Comparison of ENCODE assay signal across 8 mouse cellular contexts in genomic region chr2:76070432-76071306, GRCm38 (mm10).
DNase-seq lines count a peak whose midpoint lies in the region; ATAC-seq and TF ChIP-seq lines count a peak whose summit lies in the region.

No protein-coding gene starts in this region.

- peak; percentile 95 for ATAC-seq in forebrain, embryonic 15.5 days (replicated peaks)
- peak; percentile 91 for ATAC-seq in neural tube, embryonic 15.5 days (ENCODE audit: low FRiP score)

- H3K79me2 ChIP-seq in MEL (ENCODE audit: control insufficient read depth, insufficient read depth, low read length, poor library complexity): no peaks in the 10 kb centered on the region

- H3K4me3 ChIP-seq in MEL (ENCODE audit: control insufficient read depth in 1 of 2, insufficient read depth in 1 of 2, low read depth in 2 of 2, low read length in 2 of 2): peak overlapping the region in 1 of 2 experiments; percentile 23; a peak in 2 of 4 replicates
- peak overlapping the region; percentile 47 for H3K4me3 ChIP-seq in forebrain, embryonic 15.5 days
- peak overlapping the region; percentile 44 for H3K4me3 ChIP-seq in lung, adult 2 months (replicated peaks; ENCODE audit: extremely low read depth, low read depth, low read length)
- H3K4me3 ChIP-seq in neural tube, embryonic 15.5 days (replicated peaks): peak overlapping the region; percentile 32

- no peaks in the 10 kb centered on the region for H3K9me3 ChIP-seq in MEL (replicated peaks; ENCODE audit: insufficient read depth, low read length)
- no peaks in the 10 kb centered on the region for H3K9me3 ChIP-seq in forebrain, embryonic 15.5 days
- no peaks in the 10 kb centered on the region for H3K9me3 ChIP-seq in neural tube, embryonic 15.5 days (replicated peaks)

- H3K9ac ChIP-seq in MEL (ENCODE audit: control insufficient read depth, low read depth, low read length, poor library complexity, severe bottlenecking): no peak overlapping the region
- peak overlapping the region; percentile 45 for H3K9ac ChIP-seq in forebrain, embryonic 15.5 days (replicated peaks)
- H3K9ac ChIP-seq in neural tube, embryonic 15.5 days (replicated peaks): peak overlapping the region; percentile 5; the same call in 1 of the 2 replicates

- peak; percentile 28 for TF ChIP-seq RAD21 in MEL (IDR thresholded peaks at IDR 0.05; ENCODE audit: low read depth, low read length)

- TF ChIP-seq POLR2A in MEL (IDR thresholded peaks at IDR 0.05; ENCODE audit: control insufficient read depth in 1 of 2, insufficient read depth in 1 of 2, low read depth in 1 of 2, low read length in 2 of 2, poor library complexity in 1 of 2): no peak
- peak; percentile 76; the same call in 1 of the 2 replicates for TF ChIP-seq POLR2A in lung, adult 2 months (IDR thresholded peaks at IDR 0.05; ENCODE audit: borderline replicate concordance, extremely low read depth, low read depth, low read length)

- no peak for TF ChIP-seq EP300 in MEL (IDR thresholded peaks at IDR 0.05; ENCODE audit: low read depth in 1 of 2, low read length in 2 of 2)

- H3K27ac ChIP-seq in MEL (ENCODE audit: control insufficient read depth, low read depth, low read length): no peak overlapping the region
- peak overlapping the region; percentile 62 for H3K27ac ChIP-seq in forebrain, embryonic 15.5 days (replicated peaks)
- H3K27ac ChIP-seq in neural tube, embryonic 15.5 days (replicated peaks): peak overlapping the region; percentile 80

- H3K4me1 ChIP-seq in MEL (ENCODE audit: control insufficient read depth in 1 of 2, insufficient read depth in 2 of 2, low read length in 2 of 2): no peaks in the 10 kb centered on the region
- peaks cover 12% of the 10 kb centered on the region; the same call in 1 of the 2 replicates for H3K4me1 ChIP-seq in forebrain, embryonic 15.5 days
- no peaks in the 10 kb centered on the region; the same call in 1 of the 2 replicates for H3K4me1 ChIP-seq in lung, adult 2 months (ENCODE audit: control insufficient read depth, insufficient read depth, low read length)
- H3K4me1 ChIP-seq in neural tube, embryonic 15.5 days: peaks cover 32% of the 10 kb centered on the region

- H3K4me2 ChIP-seq in forebrain, embryonic 15.5 days (replicated peaks): peak overlapping the region; percentile 58
- H3K4me2 ChIP-seq in neural tube, embryonic 15.5 days: peak overlapping the region; percentile 54

- no peaks in the 10 kb centered on the region; a peak in 1 of 4 replicates for H3K27me3 ChIP-seq in MEL (ENCODE audit: control insufficient read depth in 1 of 2, insufficient read depth in 2 of 2, low read length in 2 of 2)
- no peaks in the 10 kb centered on the region for H3K27me3 ChIP-seq in forebrain, embryonic 15.5 days
- no peaks in the 10 kb centered on the region for H3K27me3 ChIP-seq in neural tube, embryonic 15.5 days (replicated peaks)

- TF ChIP-seq CTCF in MEL (IDR thresholded peaks at IDR 0.05 in 2 of 3, conservative IDR thresholded peaks at IDR 0.05 in 1 of 3; ENCODE audit: control insufficient read depth in 1 of 3, insufficient read depth in 1 of 3, low read depth in 2 of 3, low read length in 3 of 3, poor library complexity in 1 of 3, severe bottlenecking in 1 of 3): peak; percentile 14 to 59 (median 45); a peak in 5 of 6 replicates
- TF ChIP-seq CTCF in lung, adult 2 months (IDR thresholded peaks at IDR 0.05; ENCODE audit: insufficient read depth, low read length): peak; percentile 51

- peak; percentile 59 for DNase-seq in MEL (ENCODE audit: low read depth, low spot score)
- DNase-seq in c-Kit-positive CD71-positive TER-119-positive erythroid progenitor cells, embryonic 14.5 days (ENCODE audit: low spot score): peak; percentile 24
- peak; percentile 69 to 78 for DNase-seq in heart, postnatal 36 days
- peak; percentile 35 to 69 for DNase-seq in layer of hippocampus, adult 18-20 months (ENCODE audit: low spot score in 2 of 2)
- peak; percentile 62 for DNase-seq in lung, adult 2 months
- peak; percentile 22 for DNase-seq in urinary bladder, adult 2 months (ENCODE audit: low spot score)

- under 1% methylated on average over 19 of the region's 19 CpGs for WGBS in forebrain, embryonic 15.5 days
- 2% methylated on average over 19 of the region's 19 CpGs for WGBS in lung, adult 2 months
- WGBS in neural tube, embryonic 15.5 days: 2% methylated on average over 19 of the region's 19 CpGs

- intact Hi-C loops in heart, postnatal 36 days (cut with DNase I): loop anchor here (1.0 to 5.0 kb wide), 4 partner anchors 80 to 463 kb away; no protein-coding TSS in a partner anchor

- H3K36me3 ChIP-seq in MEL (ENCODE audit: control insufficient read depth in 1 of 2, insufficient read depth in 2 of 2, low read length in 2 of 2): no peaks in the 10 kb centered on the region
- no peaks in the 10 kb centered on the region for H3K36me3 ChIP-seq in forebrain, embryonic 15.5 days
- no peaks in the 10 kb centered on the region for H3K36me3 ChIP-seq in neural tube, embryonic 15.5 days

TF ChIP-seq in MEL, 35 proteins besides CTCF, POLR2A, EP300 and RAD21:
- peak; percentile 55 for TF ChIP-seq MAX (IDR thresholded peaks at IDR 0.05; ENCODE audit: low read length)
- TF ChIP-seq USF1 (IDR thresholded peaks at IDR 0.05; ENCODE audit: low read depth, low read length): peak; percentile 85
- TF ChIP-seq SMC3 (IDR thresholded peaks at IDR 0.05; ENCODE audit: low read depth, low read length): peak; percentile 12
- no peak for TF ChIP-seq GATA1 (IDR thresholded peaks at IDR 0.05; ENCODE audit: low read depth, low read length)
- TF ChIP-seq UBTF (IDR thresholded peaks at IDR 0.05; ENCODE audit: borderline replicate concordance, insufficient read depth, low read depth, low read length): no peak
- TF ChIP-seq USF2 (IDR thresholded peaks at IDR 0.05; ENCODE audit: borderline replicate concordance in 1 of 2, insufficient read depth in 1 of 2, low read depth in 1 of 2, low read length in 2 of 2): peak in 1 of 2 experiments; percentile 34; a peak in 1 of 4 replicates

Comparison
In these comparisons a context has a peak if more than half of its experiments do, and no peak if none do; other contexts are left out.
1. DNase-seq: peak in every context shown above with its lines; median percentile 74 in heart, postnatal 36 days; 62 in lung, adult 2 months; 59 in MEL; 52 in layer of hippocampus, adult 18-20 months; 24 in c-Kit-positive CD71-positive TER-119-positive erythroid progenitor cells, embryonic 14.5 days; 22 in urinary bladder, adult 2 months.